Mouse (Mus musculus) heart, postnatal 14 days (tissue): Measurements from ENCODE around the gene Olfr1313. TPM values are rescaled to one million over a fixed set of nuclear protein-coding genes. Genes with fewer than 3 reads are reported as not detected.
"Not testable (repeated sequence)": the region's sequence is repeated elsewhere in the genome, so short reads cannot be mapped to it uniquely, and the experiment has no call there.

Source experiments
- DNase-seq, 2 experiments: peaks; one replicate each; pipeline ENCODE4 v3.0.0; 2021 to 2022
- intact Hi-C: fragments of 180-260 bp; cut with DNase I; formaldehyde crosslinking; loops from one replicate; pipeline ENCODE4 v1.15.1; 2025
- long read RNA-seq, 2 experiments: library from polyadenylated mRNA; stranded (forward); transcript quantifications; one replicate each; pipeline ENCODE4 v2.0.0; 2021
- total RNA-seq, 2 experiments: library from RNA; stranded (reverse); gene quantifications; 2 replicates each; pipeline ENCODE4 v1.2.3; 2021

Gene Olfr1313
- total RNA-seq = not detected
- long read RNA-seq, experiment 1 = 0 reads
- long read RNA-seq, experiment 2 = 0 reads

GRCm38 (mm10) chr2:112077743-112078142, at the start of gene Olfr1313:
Gene Olfr1313 (minus strand): TSS chr2:112077843.
- intact Hi-C loops = no loop called here
- DNase-seq = no peak

DNA sequence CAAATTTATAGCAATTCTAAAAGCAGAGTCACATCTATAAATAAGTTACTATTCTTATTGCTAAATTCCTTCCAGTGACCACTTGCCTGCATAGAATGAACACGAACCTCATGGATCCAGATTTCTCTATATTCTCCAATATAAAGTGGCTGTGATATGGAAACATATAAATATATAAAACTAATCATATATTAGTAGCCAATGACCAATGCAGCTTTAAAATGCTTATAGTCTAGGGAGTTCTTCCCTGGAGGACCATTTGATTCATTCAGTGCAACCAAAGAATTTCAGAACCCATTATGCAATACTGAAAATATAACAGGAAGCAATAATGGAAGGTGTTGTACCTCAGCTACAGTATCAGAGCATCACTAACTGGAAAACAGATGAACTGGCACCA, 37.7 kb upstream of the Olfr1313 start, which contains the start of gene Olfr1315-ps1:
Olfr1315-ps1 (minus strand) TSS at position 101 of the 400 bp plus-strand sequence.
- no peak for DNase-seq
- intact Hi-C loops = no loop called here

- intact Hi-C loops = no loop called here
- no peak for DNase-seq
Observed at GRCm38 (mm10) chr2:112096681-112097080, 19.0 kb upstream of the Olfr1313 start, which contains the start of gene Olfr1314. Gene Olfr1314 (minus strand): TSS chr2:112096781.

DNA sequence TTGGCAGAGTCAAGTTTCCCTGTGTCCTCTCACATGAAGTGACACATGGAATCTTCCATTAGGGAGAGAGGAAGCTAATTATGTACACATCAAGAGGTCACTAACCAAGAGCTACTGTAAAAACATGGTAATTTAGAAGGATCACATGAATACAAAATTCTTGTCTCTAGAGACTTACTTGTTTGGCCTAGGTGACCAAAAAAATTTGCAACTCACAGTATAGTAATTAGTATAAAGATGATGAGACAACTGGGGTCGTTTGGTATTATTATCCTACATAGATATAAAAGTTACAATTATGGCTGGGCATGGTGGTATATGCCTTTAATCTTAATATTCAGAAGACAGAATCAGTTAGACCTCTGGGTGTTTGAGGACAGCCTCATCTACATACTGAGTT, 27.5 kb downstream of the Olfr1313 start, which contains the start of gene Olfr1312:
Olfr1312 (minus strand) TSS at position 101 of the 400 bp plus-strand sequence.
- DNase-seq = no peak
- intact Hi-C loops = no loop called here

- intact Hi-C loops, DNase-seq: not testable (repeated sequence)
Observed at GRCm38 (mm10) chr2:112026971-112027370, 50.7 kb downstream of the Olfr1313 start.

DNA sequence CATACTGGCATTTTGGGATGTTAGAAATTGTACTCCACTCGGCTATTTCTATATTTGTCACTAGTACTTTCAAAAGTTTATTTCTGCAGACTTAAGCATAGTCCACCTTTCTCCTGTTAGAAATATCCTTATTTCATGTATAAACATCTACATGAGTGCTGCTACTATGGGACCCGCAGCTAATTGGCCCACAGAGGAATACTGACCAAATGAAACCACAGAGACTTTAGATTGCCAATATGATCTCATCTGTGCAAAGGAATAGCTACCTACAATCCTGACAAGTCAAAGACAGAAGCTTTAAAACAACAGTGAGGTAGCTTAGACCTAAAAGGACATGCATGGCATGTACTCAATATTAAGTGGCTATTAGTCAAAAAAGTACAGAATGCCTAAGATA, 53.3 kb downstream of the Olfr1313 start, which contains the start of gene Olfr1311:
Olfr1311 (minus strand) TSS at position 101 of the 400 bp plus-strand sequence.
- no peak for DNase-seq
- intact Hi-C loops = no loop called here

Other genes starting within 250 kb of the Olfr1313 start
- not detected for gene Olfr1305, start 200.7 kb downstream of the Olfr1313 start, total RNA-seq
- gene Olfr1306, start 161.6 kb downstream of the Olfr1313 start, total RNA-seq = not detected
- gene Olfr1307, start 128.4 kb downstream of the Olfr1313 start, total RNA-seq = under 1 TPM; 0.02 TPM
- gene Olfr1308, start 112.9 kb downstream of the Olfr1313 start, total RNA-seq = not detected
- not detected for gene Olfr1309, start 87.6 kb downstream of the Olfr1313 start, total RNA-seq
- gene Olfr1310, start 65.1 kb downstream of the Olfr1313 start, total RNA-seq = not detected
- not detected for gene Olfr1311, start 53.4 kb downstream of the Olfr1313 start, total RNA-seq
- gene Olfr1312, start 27.6 kb downstream of the Olfr1313 start, total RNA-seq = not detected
- not detected for gene Olfr1314, start 18.9 kb upstream of the Olfr1313 start, total RNA-seq
- gene Olfr1315-ps1, start 37.6 kb upstream of the Olfr1313 start, total RNA-seq = not detected
- gene Olfr1316, start 57.1 kb upstream of the Olfr1313 start, total RNA-seq = not detected
- not detected for gene Olfr1317, start 62.5 kb upstream of the Olfr1313 start, total RNA-seq
- gene Olfr1318, start 76.4 kb upstream of the Olfr1313 start, total RNA-seq = not detected
- gene Lpcat4, start 161.6 kb upstream of the Olfr1313 start, total RNA-seq = 1 to 10 TPM; 4.3 to 4.4 TPM
- not detected for gene Nutm1, start 181.4 kb upstream of the Olfr1313 start, total RNA-seq
- gene Nop10, start 184.1 kb upstream of the Olfr1313 start, total RNA-seq = 10 to 100 TPM; 57.1 to 64.2 TPM
- 10 to 100 TPM; 40.7 to 42.8 TPM for gene Slc12a6, start 188.0 kb upstream of the Olfr1313 start, total RNA-seq
- under 1 TPM in 1 of 2 experiments, not detected in 1; 0.51 TPM for gene Gm21985, start 188.5 kb upstream of the Olfr1313 start, total RNA-seq